Mouse (Mus musculus): ENCODE results near the gene Bptf.
"Not testable (repeated sequence)": the region's sequence is repeated elsewhere in the genome, so short reads cannot be mapped to it uniquely, and the experiment has no call there.

Bptf gene

DNA sequence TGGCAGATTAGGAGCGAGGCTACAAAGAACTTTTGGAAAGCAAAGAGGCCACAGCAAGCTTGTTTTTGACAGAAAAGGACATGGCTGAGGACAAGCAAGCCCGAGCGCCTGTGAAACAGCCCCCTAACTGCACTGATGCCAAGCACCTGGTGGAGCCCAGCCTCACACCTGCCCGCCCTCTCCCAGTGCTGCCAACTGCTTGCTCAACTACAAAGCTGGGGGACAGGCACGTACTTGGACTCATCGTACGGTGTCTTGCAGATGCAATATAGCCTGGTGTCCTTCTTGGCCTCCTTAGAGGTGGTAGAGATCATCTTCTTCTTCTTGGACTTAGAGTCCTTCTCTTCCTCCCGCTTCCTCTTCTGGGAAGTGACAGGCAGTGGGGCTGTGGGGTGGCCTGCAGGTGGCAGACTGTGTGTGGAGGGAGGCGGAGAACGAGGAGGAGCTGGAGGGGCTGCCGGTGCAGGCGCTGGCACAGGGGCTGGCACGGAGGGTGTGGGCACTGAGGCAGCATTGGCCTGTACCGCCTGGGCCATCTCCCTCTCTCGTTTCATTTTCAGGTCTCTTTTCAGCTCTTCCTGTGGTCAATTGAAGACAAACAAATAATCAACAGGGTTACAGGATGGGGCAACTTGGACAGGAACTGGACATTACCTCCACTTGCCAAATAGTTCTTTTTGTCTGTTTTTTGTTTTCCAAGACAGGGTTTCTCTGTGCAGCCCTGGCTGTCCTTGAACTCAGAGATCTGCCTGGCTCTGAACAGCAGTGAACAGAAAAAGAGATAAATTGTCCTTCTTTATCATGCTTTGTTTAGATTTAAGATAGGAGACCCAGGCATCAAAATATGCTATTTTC lies 84.9 kb downstream of the Bptf start:
- no peak for DNase-seq

DNA sequence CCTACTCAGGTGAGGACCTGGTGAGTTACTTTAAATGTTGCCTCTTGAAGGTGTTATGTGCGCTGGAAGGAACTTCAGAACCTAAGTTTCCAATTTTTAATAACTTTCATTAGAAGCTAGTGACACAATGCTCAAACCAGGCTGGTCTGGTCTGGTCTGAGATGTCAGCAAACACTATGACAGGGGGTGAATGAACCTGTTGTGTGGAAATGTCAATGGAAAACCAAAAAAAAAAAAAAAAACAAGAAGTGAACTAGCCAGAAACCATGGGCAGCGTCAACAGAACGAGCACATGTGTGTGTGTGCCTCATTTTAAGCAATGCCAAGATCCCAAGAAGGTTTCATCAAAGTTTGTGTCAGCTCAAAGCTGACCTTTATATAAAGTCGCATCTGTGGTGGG lies 86.4 kb downstream of the Bptf start:
- DNase-seq, result no peak

DNA sequence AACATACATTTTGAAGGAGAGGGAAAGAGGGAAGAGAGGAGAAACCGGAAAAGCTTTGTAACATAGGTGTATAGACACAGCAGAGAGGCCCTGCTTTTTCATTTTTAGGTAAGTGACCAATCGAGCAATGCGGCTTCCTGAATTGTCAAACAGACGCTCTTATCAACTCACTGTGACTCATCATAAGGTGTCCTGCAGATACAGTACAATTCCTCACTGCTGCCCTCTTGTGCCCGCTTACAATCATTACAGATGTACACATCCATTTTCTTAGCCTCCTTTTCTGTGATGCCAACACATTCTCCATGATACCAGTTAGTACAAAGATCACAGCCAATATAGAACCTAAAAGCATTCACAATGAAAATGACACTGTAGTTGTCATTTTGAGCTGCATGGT lies 87.6 kb downstream of the Bptf start:
- peak; percentile 74 for DNase-seq

DNA sequence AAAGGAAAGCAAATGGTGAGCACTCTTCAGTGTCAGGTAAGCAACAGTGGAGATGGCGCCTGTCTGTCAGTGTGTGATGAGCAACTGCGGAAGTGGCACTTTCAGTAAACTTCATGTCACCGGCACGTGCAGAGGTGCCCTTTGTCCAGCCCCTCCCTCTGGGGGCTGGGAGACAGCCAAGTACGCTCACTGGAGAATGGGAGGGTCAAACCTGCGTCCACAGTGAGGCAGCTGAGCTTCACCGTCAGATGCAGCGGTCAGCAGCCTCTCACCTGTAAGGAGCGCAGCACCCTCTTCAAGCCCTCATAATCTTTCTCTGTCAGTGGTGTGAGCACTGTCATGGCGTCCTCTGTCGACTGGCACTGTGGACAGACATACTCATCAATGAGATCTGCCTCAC lies 88.6 kb downstream of the Bptf start:
- DNase-seq, result no peak

DNA sequence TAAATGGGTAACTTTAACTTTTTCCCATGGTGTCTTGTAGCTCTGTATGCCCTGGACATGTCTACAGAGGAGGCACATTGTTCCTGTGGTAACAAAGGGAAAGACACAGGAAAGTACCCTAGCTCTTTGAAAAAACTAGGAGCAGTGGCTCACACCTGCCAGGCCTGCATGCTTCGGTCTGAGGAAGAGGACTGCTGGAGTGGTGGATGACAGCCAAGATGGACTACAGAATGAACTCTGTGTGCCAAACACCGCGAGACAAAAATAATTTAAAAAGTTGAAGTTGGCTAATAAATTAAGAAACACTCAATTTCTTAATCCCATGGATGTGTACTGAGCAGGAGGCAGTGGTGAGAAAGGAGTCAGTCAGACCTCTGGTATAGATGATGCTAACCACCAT lies 90.5 kb downstream of the Bptf start:
- DNase-seq, result no peak

DNA sequence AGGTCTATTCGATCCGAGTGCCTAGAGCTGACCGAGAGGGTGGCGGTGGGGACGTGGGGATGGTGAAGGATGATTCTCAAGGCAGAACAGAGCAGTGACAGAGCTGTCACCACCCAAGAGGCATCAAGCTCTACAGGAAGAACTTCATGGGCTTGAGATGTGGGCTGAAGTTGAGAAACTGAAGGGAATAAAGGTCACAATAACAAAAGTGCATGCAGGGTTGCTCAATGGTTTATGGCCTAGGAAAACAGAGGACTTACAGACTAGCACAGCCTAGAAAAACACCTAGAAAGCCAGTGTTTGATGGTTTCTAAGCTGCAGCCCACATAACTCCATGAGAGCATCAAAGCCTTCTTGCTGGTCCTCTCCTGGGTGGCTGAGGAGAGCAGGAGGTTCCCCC lies 92.5 kb downstream of the Bptf start:
- no peak for DNase-seq

DNA sequence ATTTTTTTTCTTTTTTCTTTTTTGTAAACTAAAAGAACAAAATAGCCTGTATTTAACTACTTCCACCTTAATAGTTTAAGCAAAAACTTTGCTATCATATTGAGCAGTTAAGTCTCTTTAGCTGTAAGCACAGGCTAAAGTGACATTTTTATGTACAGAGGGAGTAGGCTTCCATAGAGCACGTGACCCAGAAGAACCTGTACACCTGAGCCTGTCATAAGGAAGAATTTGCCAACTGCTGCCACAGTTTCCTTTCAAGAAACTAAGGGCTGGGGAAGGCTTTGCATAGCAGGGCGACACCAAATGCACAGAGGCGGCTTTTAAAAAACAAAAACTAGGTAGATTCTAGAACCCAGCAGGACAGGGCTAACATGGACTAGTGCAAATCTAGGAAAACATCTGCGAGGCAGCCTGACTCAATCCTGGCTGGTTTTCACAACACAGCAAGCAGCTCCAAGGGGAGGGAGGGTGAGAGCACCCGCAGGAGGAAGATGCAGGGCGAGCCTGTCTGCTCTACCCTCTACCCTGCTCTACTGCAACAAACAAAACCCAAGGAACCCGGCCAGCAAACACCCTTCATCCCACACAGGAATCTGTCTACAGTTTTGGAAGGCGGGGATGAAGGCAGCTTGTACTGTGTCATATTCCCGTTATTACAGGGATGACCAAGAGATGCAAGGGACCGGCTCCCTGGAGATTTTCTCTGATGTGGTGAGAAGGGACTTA lies 97.7 kb downstream of the Bptf start:
- no peak for DNase-seq

DNA sequence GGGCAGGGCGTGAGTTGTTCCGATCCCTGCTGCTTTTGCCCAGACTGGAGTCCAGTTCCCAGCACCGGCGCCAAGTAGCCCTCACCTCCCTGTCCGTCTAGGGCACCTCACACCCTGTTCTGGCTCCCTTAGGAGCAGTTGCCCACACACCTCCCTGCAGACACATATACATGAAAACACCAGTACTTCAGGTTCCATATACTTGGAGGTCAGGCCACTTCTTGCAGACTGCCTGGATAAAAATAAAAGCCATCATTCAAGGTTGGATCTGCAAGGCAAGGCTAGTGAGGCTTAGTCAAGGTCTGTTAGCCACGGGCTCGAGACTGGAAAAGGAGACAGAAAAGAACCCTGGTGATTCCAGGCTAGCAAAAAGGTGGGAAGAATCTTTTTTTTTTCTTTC lies 100.3 kb downstream of the Bptf start:
- no peak for DNase-seq

DNA sequence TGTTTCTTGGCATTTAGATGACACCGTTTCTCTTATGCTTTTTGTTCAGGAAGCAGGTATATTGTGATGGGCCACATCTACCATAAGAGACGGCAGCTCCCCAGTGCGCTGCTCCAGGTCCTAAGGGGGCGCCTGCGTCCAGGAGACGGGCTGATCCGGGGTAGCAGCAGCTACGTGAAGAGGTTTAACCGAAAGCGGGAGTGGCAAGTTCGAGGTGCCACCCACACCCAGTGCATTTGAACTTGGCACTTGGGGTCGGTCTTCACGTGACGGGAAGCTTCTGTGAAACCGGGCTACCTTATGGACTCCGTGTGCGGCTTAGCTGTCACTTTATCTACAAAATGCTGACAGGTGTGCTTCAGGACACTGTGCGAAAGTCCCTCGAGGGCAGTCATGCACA lies 102.4 kb downstream of the Bptf start:
- peak; percentile 63 for DNase-seq

DNA sequence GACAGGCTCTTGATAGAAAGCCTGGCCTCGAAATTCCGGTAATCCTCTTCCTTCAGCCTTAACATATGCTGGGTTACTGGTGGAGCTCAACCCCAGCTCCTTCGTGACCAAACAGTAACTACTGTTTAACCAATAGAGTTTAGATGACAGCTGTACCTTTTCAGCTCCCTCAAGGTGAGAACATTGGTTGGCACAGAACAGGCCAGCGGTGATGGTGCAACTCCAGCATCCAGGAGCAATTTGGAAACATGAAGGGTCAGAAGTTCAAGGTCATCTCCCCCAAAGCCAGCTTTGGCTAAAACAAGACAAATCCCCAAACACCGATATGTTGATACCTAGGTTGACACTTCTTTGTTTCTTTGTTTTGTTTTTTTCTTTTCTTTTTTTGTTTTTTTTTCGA lies 103.2 kb downstream of the Bptf start:
- no peak for DNase-seq

DNA sequence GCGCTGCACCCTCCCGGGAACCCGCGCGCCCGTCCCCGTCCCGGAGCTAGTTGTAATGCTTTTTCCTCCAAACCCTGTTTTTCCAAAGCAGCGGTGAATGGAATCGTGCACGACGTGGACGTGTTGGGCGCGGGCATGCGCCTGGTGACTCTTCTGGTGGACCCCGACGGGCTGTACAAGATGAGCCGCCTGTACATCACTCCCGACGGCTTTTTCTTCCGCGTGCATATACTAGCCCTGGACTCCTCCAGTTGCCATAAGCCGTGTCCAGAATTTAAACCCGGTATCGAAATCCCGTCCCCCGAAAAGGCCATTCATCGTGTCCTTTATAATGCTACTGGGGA lies 103.7 kb downstream of the Bptf start:
- DNase-seq, result no peak

DNA sequence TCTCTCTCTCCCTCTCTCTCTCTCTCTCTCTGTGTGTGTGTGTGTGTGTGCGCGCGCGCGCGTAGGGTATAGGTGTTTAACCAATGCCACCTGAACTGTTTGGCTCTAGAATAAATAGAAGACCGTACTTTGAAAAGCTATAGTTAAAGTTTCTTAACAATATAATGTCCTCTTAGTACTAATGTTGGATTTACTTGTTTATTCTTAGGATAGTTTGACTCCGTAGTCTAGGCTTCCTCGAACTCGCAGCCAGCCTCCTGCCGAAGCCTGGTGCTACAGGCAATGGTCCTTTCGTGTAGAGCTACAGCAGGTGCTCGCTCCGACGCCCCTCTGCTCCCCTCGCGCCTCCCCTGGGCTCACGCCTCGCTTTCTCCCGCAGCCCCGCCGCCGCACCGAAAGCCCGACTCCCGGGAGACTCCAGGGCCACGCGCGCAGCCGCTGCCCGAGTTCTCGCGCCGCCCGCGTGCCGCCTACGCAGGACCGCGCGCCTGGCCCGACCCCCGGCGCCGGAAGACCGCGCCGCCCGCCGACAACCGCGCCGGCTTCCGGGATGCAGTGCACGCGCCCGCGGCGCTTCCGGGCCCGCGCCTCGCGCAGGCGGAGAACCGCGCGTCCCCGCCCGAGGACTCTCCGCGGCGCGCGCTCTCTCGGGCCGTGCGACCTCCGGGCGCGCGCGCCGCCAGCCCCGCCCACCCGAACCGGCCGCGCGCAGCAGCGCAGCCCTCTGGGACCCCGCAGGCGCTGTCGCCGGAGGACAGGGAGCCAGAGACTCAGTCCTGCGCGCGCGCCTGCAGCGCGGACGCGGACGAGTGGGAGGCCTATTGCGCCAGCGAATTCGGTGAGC lies 104.3 kb downstream of the Bptf start:
- DNase-seq, result peak; percentile 94

DNA sequence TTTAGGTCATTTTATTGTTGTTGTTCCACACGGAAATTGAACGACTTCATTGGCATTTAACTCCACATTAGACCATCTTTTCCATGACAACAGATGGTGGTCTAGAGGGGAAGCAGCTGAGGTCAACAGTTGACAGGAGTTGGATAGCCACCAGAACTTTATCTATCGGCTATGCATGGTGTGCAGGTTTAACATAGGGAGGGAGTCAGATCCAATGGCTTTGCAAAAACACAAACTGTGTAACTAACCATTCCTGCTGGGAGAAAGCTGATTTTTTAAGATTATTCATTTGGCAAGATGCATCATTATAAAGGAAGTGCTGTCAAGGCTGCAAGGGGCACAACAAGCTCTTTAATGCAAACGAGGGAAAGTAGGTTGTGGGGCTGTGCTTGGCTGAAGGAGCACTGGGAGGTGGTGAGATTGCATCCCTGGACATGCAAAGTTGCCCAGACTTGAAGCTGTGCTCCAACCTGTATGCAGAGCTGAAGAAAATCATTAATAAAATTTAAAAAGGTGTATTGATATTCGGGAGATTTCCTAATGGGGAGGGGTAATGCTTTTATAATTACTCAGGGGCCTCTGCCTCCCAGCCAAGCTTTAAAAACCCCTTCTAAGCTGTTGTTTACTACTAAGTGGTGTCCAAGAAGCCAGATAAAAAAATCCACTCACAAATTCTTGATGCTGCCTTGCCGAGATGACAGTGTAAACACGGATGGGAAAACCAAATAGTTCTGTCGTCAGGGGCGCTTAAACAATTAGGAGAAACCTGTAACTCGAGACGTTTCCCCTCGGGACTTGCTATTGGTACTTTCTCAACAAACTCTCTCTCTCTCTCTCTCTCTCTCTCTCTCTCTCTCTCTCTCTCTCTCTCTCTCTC lies 105.1 kb downstream of the Bptf start:
- no peak for DNase-seq

DNA sequence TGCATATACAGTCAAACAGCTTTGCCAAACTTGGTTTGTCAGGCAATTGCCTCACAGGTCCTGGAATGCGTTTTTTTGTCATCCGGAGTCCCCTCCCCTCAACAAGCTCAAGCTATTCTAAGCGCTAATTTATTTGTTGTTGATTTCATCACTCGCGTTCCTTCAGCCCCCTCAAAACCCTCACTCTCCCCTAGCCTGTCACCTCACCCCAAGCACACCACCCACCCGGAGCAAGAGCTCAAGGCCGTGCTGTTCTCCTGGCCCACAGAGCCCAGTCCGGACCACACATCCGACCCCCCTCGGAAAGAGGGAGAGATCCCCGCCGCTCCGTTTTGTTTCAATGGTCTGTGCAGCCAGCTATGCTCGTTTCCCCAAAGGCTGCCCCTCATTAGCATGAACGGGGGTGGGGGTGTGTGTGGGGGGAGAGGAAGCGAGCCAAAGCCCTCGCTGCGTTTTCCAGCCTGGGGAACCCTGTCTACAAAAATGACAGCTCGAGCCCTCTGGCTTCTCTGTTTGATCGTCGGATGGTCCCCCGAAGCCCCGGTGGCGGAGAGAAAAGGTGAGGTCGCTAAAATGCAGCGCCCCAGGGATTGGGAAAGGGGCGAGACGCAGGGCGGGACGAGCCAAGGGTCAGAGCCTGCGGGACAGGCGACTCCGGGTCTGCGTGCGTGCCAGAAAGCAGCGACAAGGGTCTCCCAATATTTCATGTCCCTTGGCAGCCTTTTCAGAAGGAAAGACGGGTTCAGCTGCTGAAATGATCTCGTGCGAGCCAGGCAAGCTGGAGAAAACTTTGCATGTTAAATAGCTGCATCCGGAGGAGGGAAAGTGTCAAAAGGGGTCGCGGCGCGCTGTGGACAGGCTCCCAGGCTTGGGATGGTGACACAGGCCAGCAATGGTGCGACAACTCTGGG lies 106.3 kb downstream of the Bptf start, which contains the start of gene 1810010H24Rik:
TSS of gene 1810010H24Rik (plus strand) at position 271 of the 911 bp plus-strand sequence.
- DNase-seq, result peak; percentile 26

DNA sequence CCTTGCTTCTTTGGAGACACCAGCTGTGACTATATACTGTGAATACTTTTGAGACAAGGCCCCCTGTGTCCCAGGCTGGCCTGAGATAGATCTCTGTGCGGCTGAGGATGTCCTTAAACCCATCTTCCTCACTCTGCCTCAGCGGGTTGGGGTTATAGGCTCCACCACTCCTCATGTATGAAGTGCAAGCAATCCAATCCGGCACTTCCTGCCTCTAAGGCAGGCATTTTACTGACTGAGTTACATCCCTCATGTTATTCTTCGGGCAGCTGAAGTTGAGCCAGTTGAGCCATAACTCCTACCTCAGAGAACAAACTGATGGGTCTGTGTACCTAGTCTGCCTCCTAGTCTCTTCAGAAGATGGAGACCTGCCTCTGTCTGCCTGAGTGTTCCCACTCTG lies 107.5 kb downstream of the Bptf start:
- DNase-seq, result no peak

DNA sequence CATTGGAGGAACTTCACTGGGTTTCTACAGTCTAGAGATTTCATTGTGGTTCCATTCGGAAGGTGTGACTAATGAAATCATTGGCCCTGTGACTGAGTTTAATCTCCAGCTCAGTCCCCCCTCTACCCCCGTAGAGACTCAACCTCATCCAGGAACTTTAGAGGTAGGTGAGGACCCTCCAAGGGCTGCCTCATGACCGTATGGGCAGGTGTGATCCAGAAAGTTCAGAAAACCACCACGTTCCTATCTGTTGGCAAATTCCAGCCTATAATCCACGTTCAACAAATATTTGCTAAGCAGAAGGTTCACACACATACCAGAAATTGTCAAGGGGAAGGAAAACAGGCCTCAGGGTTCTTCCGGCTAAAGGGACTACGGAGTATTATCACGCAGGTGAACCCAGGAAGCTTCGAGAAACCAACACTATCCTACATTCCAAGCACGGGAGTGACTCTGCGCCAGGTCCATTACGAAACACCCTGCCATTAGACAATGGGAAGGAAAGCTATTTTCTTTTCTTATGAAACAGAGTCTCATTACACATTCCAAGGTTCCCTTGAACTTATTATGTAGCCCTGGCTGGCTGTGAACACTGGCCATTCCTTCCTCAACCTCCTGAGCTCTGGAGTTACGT lies 109.8 kb downstream of the Bptf start:
- no peak for DNase-seq

DNA sequence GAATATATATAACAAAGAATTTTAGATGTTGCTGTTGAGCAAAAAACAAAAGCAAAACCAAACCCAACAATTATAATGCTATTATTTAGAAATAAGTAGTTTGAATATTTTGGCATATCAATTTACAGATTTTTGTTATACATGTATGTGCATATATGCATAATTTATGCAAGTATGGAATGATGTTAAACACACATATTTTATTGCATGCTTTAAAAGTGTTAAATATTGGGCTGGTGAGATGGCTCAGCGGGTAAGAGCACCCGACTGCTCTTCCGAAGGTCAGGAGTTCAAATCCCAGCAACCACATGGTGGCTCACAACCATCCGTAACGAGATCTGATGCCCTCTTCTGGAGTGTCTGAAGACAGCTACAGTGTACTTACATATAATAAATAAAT lies 112.2 kb downstream of the Bptf start:
- DNase-seq, result not testable (repeated sequence)

DNA sequence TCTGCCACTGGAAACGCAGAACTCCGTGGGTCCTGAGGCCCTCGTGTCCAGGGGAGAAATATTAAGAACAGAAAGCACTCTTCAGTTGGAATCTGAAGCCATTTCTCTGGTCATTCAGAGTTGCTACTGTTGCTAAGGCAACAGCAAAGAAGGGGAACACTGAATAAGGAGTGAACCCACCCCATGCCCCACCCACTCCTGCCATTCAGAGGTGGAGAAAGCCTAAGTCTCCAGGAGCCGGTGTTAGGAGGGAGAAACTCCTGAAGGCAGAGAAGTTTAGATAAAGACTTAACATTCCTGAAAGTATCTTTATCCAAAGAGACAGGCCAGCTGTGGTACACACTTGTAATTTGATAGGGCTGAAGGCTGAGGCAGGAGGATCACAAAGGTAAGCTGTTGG lies 112.6 kb downstream of the Bptf start:
- no peak for DNase-seq

DNA sequence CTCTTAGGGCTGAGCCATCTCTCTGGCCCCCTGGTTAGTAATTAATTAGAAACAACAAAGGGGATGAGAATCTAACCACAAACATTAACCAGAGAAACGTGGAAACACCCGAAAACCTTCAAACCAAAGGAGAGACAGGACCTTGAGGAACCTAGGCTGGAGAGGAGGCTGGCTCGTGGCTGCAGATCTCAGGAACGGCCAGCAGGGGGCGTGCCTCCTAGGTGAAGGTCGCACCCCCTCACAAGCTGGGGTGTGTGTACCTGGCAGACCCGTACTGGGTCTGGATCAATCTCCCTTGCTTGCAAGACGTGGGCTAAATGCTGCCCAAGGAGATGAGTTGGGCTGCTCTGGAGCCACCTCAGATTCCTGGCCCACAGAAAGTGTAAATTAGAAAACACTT lies 113.3 kb downstream of the Bptf start:
- no peak for DNase-seq

DNA sequence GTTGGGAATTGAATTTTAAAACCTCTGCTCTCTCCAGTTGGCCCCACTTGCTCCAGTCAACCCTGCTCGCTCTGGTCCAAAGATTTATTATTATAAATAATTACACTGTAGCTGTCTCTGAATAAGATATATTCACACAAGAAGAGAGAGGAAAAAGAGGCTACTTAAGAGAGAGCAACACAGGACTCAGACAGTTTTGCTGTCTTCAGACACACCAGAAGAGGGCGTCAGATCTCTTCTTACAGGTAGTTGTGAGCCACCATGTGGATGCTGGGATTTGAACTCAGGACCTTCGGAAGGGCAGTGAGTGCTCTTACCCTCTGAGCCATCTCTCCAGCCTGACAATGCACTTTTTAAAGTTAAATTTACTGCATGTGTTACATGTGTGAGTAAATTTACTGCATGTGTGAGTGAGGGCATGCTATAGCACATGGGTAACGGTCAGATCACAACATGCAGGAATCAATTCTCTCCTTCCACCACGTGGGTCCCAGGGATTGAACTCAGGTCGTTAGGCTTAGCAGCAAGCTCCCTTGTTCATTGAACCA lies 114.5 kb downstream of the Bptf start:
- DNase-seq, result no peak

DNA sequence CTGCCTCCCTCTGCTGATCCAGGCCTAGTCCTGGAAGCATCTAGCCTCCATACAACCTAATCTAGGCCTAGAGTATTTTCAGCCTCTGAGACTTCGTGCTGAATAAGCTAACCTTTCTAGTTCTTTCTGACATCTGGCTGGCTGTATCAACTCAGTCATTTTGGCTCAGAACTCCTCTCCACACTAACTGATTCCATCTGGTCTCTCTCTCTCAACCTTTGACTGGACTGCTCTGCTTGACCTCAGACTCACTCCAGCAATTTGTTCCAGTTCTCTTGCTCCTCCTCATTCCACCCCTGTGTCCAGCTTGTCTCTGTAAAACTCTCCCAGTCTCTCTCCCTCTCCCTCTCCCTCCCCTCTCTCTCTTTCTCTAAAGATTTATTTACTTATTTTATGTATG lies 115.0 kb downstream of the Bptf start:
- no peak for DNase-seq

Data from thymus, postnatal 14 days (tissue).